Mouse (Mus musculus): ENCODE data around the gene Parm1. TPM values are rescaled to one million over a fixed set of nuclear protein-coding genes. Genes with fewer than 3 reads are reported as not detected.

Parm1 gene
- polyA plus RNA-seq, 1 experiment from 2014 or later = 30.4 TPM

- no peak for ATAC-seq (ENCODE audit: extremely low read depth, insufficient number of reproducible peaks, low FRiP score, low TSS enrichment)
- H3K9me3 ChIP-seq = no peaks in the 10 kb centered on the region
- H3K4me2 ChIP-seq = no peak overlapping the region
- H3K4me1 ChIP-seq = no peaks in the 10 kb centered on the region
- no peaks in the 10 kb centered on the region for H3K36me3 ChIP-seq
- no peak overlapping the region for H3K4me3 ChIP-seq
- WGBS = 78% methylated on average over 3 of the region's 3 CpGs
- H3K27ac ChIP-seq (replicated peaks) = no peak overlapping the region
- H3K9ac ChIP-seq = no peak overlapping the region
- H3K27me3 ChIP-seq (replicated peaks) = no peaks in the 10 kb centered on the region
Measured at GRCm38 (mm10) chr5:91654331-91655048, 137.1 kb downstream of the Parm1 start.

GRCm38 (mm10) chr5:91655263-91655662 is 137.8 kb downstream of the Parm1 start:
- H3K9me3 ChIP-seq = no peaks in the 10 kb centered on the region
- H3K4me2 ChIP-seq = no peak overlapping the region
- H3K4me3 ChIP-seq = no peak overlapping the region
- 56% methylated on average over 3 of the region's 3 CpGs for WGBS
- H3K36me3 ChIP-seq = no peaks in the 10 kb centered on the region
- H3K27ac ChIP-seq (replicated peaks) = no peak overlapping the region
- no peaks in the 10 kb centered on the region for H3K4me1 ChIP-seq
- no peak overlapping the region for H3K9ac ChIP-seq
- no peaks in the 10 kb centered on the region for H3K27me3 ChIP-seq (replicated peaks)
- no peak for ATAC-seq (ENCODE audit: extremely low read depth, insufficient number of reproducible peaks, low FRiP score, low TSS enrichment)

- no peak overlapping the region for H3K27ac ChIP-seq (replicated peaks)
- H3K9ac ChIP-seq = no peak overlapping the region
- H3K4me1 ChIP-seq = no peaks in the 10 kb centered on the region
- no peak overlapping the region for H3K4me2 ChIP-seq
- H3K9me3 ChIP-seq = no peaks in the 10 kb centered on the region
- no peaks in the 10 kb centered on the region for H3K27me3 ChIP-seq (replicated peaks)
- no peak for ATAC-seq (ENCODE audit: extremely low read depth, insufficient number of reproducible peaks, low FRiP score, low TSS enrichment)
- no peaks in the 10 kb centered on the region for H3K36me3 ChIP-seq
- WGBS = 74% methylated on average over 1 of the region's 1 CpGs
- no peak overlapping the region for H3K4me3 ChIP-seq
Measured at GRCm38 (mm10) chr5:91662715-91663114, 145.3 kb downstream of the Parm1 start.

GRCm38 (mm10) chr5:91667127-91667526 is 149.7 kb downstream of the Parm1 start:
- H3K36me3 ChIP-seq = no peaks in the 10 kb centered on the region
- no peak overlapping the region for H3K27ac ChIP-seq (replicated peaks)
- 62% methylated on average over 4 of the region's 4 CpGs for WGBS
- 0 out of 2 replicates have a peak, but pooled peaks cover 2% of the 10 kb centered on the region for H3K4me1 ChIP-seq
- no peak overlapping the region for H3K4me2 ChIP-seq
- no peaks in the 10 kb centered on the region for H3K9me3 ChIP-seq
- ATAC-seq (ENCODE audit: extremely low read depth, insufficient number of reproducible peaks, low FRiP score, low TSS enrichment) = no peak
- no peaks in the 10 kb centered on the region for H3K27me3 ChIP-seq (replicated peaks)
- no peak overlapping the region for H3K9ac ChIP-seq
- no peak overlapping the region for H3K4me3 ChIP-seq

- H3K27ac ChIP-seq (replicated peaks) = no peak overlapping the region
- no peak overlapping the region for H3K9ac ChIP-seq
- 0 out of 2 replicates have a peak, but pooled peaks cover 2% of the 10 kb centered on the region for H3K4me1 ChIP-seq
- no peaks in the 10 kb centered on the region for H3K27me3 ChIP-seq (replicated peaks)
- no peak for ATAC-seq (ENCODE audit: extremely low read depth, insufficient number of reproducible peaks, low FRiP score, low TSS enrichment)
- no peak overlapping the region for H3K4me3 ChIP-seq
- 53% methylated on average over 4 of the region's 4 CpGs for WGBS
- no peaks in the 10 kb centered on the region for H3K36me3 ChIP-seq
- H3K4me2 ChIP-seq = no peak overlapping the region
- peaks cover under 1% of the 10 kb centered on the region; the same call in 1 of the 2 replicates for H3K9me3 ChIP-seq
Measured at GRCm38 (mm10) chr5:91669235-91669634, 151.8 kb downstream of the Parm1 start.

Other genes with a start within 250 kb of the Parm1 start
- 1.9 and 2.7 TPM in 2 replicates for gene Btc, start 114.6 kb upstream of the Parm1 start, polyA plus RNA-seq (2015; fragmentation: Nextera tagmentation; extraction: Ambion mirVana)

Data from heart, embryonic 13.5 days (tissue).